Mouse (Mus musculus): ENCODE measurements around the gene Mif4gd. TPM values are rescaled to one million over a fixed set of nuclear protein-coding genes. Genes with fewer than 3 reads are reported as not detected.
A peak's percentile ranks its signal among the peaks of the same experiment; 100 is the strongest.

Mif4gd gene
- polyA plus RNA-seq, 1 experiment: 3.6 TPM

- TF ChIP-seq GATA1 (IDR thresholded peaks at IDR 0.05; ENCODE audit: low read length) (peak; percentile 76), TAL1 (IDR thresholded peaks at IDR 0.05; ENCODE audit: low read length) (no peak)
- no peaks in the 10 kb centered on the region for H3K9me3 ChIP-seq (ENCODE audit: control insufficient read depth, low read length)
- peak within 1 kb of the TSS; percentile 99 for H3K4me3 ChIP-seq (replicated peaks)
- H3K36me3 ChIP-seq (ENCODE audit: control insufficient read depth): peaks cover 40% of the 10 kb centered on the region
- H3K27me3 ChIP-seq (ENCODE audit: control insufficient read depth): no peaks in the 10 kb centered on the region
- peaks cover 40% of the 10 kb centered on the region for H3K4me1 ChIP-seq (ENCODE audit: control insufficient read depth)
Observed at GRCm38 (mm10) chr11:115564064-115564809, 48.5 kb downstream of the Mif4gd start, which contains the start of gene Nup85. TSS of gene Nup85 (plus strand) at chr11:115564434.

- Histone ChIP-seq H3K4me3 (replicated peaks) (peak overlapping the region; percentile 99), H3K36me3 (ENCODE audit: control insufficient read depth) (peaks cover 31% of the 10 kb centered on the region), H3K4me1 (ENCODE audit: control insufficient read depth) (peaks cover 45% of the 10 kb centered on the region), H3K27me3 (ENCODE audit: control insufficient read depth) (no peaks in the 10 kb centered on the region), H3K9me3 (ENCODE audit: control insufficient read depth, low read length) (no peaks in the 10 kb centered on the region)
- TF ChIP-seq GATA1 (IDR thresholded peaks at IDR 0.05; ENCODE audit: low read length) (no peak), TAL1 (IDR thresholded peaks at IDR 0.05; ENCODE audit: low read length) (no peak)
Observed at GRCm38 (mm10) chr11:115563406-115563805, 49.4 kb downstream of the Mif4gd start.

Other genes with a start within 250 kb of the Mif4gd start
- 0.03 TPM in 1 of 2 replicates, not detected in the other for gene Hid1, start 245.2 kb downstream of the Mif4gd start, polyA plus RNA-seq (2012)
- gene Cdr2l, start 231.1 kb downstream of the Mif4gd start, polyA plus RNA-seq (2012): 0.01 TPM in 1 of 2 replicates, not detected in the other
- gene Mrpl58, start 209.2 kb downstream of the Mif4gd start, polyA plus RNA-seq (2012): 5.7 and 6.6 TPM in 2 replicates
- 19.5 and 23.1 TPM in 2 replicates for gene Atp5h, start 193.0 kb downstream of the Mif4gd start, polyA plus RNA-seq (2012)
- gene Kctd2, start 192.8 kb downstream of the Mif4gd start, polyA plus RNA-seq (2012): 1.3 and 1.9 TPM in 2 replicates
- not detected in 2 replicates for gene Trim80, start 172.4 kb downstream of the Mif4gd start, polyA plus RNA-seq (2012)
- gene Slc16a5, start 150.5 kb downstream of the Mif4gd start, polyA plus RNA-seq (2012): 0.02 TPM in 1 of 2 replicates, not detected in the other
- gene Armc7, start 137.3 kb downstream of the Mif4gd start, polyA plus RNA-seq (2012): 0.73 and 0.87 TPM in 2 replicates
- 4.8 and 6.4 TPM in 2 replicates for gene Nt5c, start 121.1 kb downstream of the Mif4gd start, polyA plus RNA-seq (2012)
- 82.3 and 86.6 TPM in 2 replicates for gene Jpt1, start 98.6 kb downstream of the Mif4gd start, polyA plus RNA-seq (2012)
- 31.3 and 32.9 TPM in 2 replicates for gene Sumo2, start 76.7 kb downstream of the Mif4gd start, polyA plus RNA-seq (2012)
- 2.8 and 4.0 TPM in 2 replicates for gene Nup85, start 48.5 kb downstream of the Mif4gd start, polyA plus RNA-seq (2012)
- 5.1 and 6.7 TPM in 2 replicates for gene Mrps7, start 9.0 kb downstream of the Mif4gd start, polyA plus RNA-seq (2012)
- gene Gga3, start 8.9 kb downstream of the Mif4gd start, polyA plus RNA-seq (2012): 0.78 and 0.93 TPM in 2 replicates
- gene Slc25a19, start 15.3 kb upstream of the Mif4gd start, polyA plus RNA-seq (2012): 0.99 and 1.3 TPM in 2 replicates
- gene Grb2, start 95.6 kb upstream of the Mif4gd start, polyA plus RNA-seq (2012): 3.4 and 3.8 TPM in 2 replicates
- gene Tmem94, start 152.5 kb upstream of the Mif4gd start, polyA plus RNA-seq (2012): 6.1 and 6.3 TPM in 2 replicates
- gene Caskin2, start 200.7 kb upstream of the Mif4gd start, polyA plus RNA-seq (2012): 10.9 and 12.1 TPM in 2 replicates
- 3.4 and 4.5 TPM in 2 replicates for gene Tsen54, start 201.8 kb upstream of the Mif4gd start, polyA plus RNA-seq (2012)
- gene Llgl2, start 211.1 kb upstream of the Mif4gd start, polyA plus RNA-seq (2012): 2.1 and 2.3 TPM in 2 replicates
- gene Myo15b, start 245.4 kb upstream of the Mif4gd start, polyA plus RNA-seq (2012): not detected in 2 replicates

Data from erythroblast, embryonic 14.5 days (primary cell).